Mouse (Mus musculus): ENCODE data around the gene Ak4. TPM values are rescaled to one million over a fixed set of nuclear protein-coding genes. Genes with fewer than 3 reads are reported as not detected.

The Ak4 gene
- polyA plus RNA-seq, 2 experiments: 5.8 to 17.9 TPM

DNA sequence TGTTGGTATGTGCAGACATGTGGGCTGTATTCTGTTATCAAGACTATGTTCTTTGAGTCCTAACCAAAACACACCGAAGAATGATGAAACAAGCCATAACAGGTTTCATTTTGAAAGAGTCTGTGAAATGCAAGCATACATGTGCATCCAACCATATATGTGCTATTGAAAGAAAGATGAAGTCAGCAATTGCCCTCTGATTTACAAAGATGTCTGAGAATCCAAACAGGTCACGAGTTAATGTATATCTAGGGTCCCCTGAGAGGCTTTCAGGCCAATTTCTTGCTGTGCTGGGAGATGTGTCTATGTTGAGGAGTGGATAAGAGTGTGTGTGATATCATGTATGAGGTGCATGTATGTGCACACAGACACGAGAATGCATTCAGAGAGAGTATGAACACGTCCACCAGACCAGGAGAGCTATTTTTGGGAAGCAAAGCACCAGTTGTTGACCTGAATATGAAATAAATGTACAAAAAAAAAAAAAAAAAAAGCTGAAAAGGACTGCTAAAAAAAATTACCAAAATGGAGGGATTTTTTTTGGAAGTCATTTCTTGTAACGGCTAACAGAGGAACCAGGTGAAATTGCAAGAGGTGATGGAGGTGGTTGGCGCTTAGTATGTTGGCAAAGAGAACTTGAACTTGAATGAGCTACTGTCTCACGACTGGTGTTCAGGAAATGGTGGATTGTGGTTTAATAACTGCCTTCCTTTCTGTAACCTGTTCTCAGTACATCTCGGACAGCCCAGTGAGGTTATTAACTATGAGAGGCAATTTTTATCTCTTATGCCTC is 91.2 kb downstream of the Ak4 start:
- 77% methylated on average over 8 of the region's 8 CpGs for whole genome bisulfite sequencing
- DNase-seq (ENCODE audit: low spot score) (no peak), ATAC-seq (ENCODE audit: low FRiP score, low read depth) (no peak)
- no peak overlapping the region for H3K9ac ChIP-seq (ENCODE audit: low read depth, low read length, severe bottlenecking)
- no peak for TF ChIP-seq POLR2A (IDR thresholded peaks at IDR 0.05; ENCODE audit: borderline replicate concordance, extremely low read depth, insufficient read depth, insufficient read length)
- no peak overlapping the region for H3K4me3 ChIP-seq (replicated peaks; ENCODE audit: low read length)
- H3K4me2 ChIP-seq (replicated peaks; ENCODE audit: low read depth, low read length, severe bottlenecking): no peak overlapping the region
- peaks cover 12% of the 10 kb centered on the region for H3K4me1 ChIP-seq (ENCODE audit: control insufficient read depth, insufficient read depth, low read length)
- H3K36me3 ChIP-seq (ENCODE audit: control insufficient read depth, insufficient read depth, low read length): no peaks in the 10 kb centered on the region
- H3K27ac ChIP-seq (replicated peaks; ENCODE audit: low read depth, low read length): no peak overlapping the region
- peaks cover 11% of the 10 kb centered on the region; the same call in 1 of the 2 replicates for H3K27me3 ChIP-seq (ENCODE audit: control insufficient read depth, insufficient read depth, low read length)
- no peaks in the 10 kb centered on the region for H3K9me3 ChIP-seq (ENCODE audit: control insufficient read depth, low read length)

DNA sequence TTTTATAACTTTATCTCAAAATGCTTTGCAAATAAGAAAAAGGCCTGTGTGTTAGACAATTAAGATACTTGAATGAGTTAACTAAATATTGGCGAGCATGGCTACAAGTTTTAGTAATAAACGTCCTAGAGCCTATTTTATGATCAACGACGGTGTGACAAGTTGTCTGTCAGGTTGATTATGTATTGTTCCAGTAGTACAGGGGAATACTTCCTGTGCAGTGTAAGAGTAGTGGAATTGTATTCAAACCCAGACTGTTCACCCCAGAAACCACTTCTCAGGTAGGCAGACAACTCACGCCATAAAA is 91.8 kb downstream of the Ak4 start:
- Histone ChIP-seq H3K9ac (ENCODE audit: low read depth, low read length, severe bottlenecking) (no peak overlapping the region), H3K27me3 (ENCODE audit: control insufficient read depth, insufficient read depth, low read length) (peaks cover 11% of the 10 kb centered on the region; the same call in 1 of the 2 replicates), H3K4me1 (ENCODE audit: control insufficient read depth, insufficient read depth, low read length) (peaks cover 12% of the 10 kb centered on the region), H3K4me3 (replicated peaks; ENCODE audit: low read length) (no peak overlapping the region), H3K36me3 (ENCODE audit: control insufficient read depth, insufficient read depth, low read length) (no peaks in the 10 kb centered on the region), H3K4me2 (replicated peaks; ENCODE audit: low read depth, low read length, severe bottlenecking) (no peak overlapping the region), H3K27ac (replicated peaks; ENCODE audit: low read depth, low read length) (no peak overlapping the region), H3K9me3 (ENCODE audit: control insufficient read depth, low read length) (no peaks in the 10 kb centered on the region)
- DNase-seq (ENCODE audit: low spot score) (no peak), ATAC-seq (ENCODE audit: low FRiP score, low read depth) (no peak)
- TF ChIP-seq POLR2A (IDR thresholded peaks at IDR 0.05; ENCODE audit: borderline replicate concordance, extremely low read depth, insufficient read depth, insufficient read length): no peak
- 59% methylated on average over 5 of the region's 5 CpGs for WGBS

DNA sequence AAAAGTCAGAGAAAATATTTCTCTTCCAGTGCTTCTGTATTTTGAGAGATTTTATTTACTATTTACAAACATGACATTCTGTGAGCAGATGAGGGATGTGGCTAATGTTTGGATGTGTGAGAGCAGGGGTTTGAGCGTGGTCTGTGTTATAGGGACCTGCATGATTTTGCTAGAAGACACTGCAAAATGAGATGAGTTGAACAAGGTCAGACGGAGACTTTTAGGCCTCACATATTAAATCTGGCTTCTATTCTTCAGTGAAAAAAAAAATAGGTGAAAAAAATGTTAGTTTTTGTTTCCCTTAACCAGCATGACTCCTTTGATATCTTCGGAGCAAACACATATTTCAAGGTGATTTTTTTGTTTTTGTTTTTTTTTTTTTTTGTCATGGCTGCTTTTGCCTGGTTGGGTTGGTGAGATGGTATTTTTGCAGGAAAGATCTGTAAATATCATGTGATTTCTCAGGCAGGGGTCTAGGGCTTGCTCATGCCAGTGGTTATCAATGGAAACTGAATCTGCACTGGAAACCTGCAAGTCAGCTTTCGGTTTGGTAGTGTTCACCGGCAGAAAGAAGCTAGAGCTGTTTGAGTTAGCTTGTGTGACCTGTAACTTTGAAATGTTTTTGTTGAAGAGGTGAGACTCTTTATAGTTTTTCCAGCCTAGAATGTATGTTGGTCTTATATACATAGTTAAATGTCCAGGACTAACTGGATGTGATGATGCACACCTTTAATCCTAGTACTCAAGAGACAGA is 92.9 kb downstream of the Ak4 start:
- H3K9me3 ChIP-seq (ENCODE audit: control insufficient read depth, low read length): no peaks in the 10 kb centered on the region
- DNase-seq (ENCODE audit: low spot score): no peak
- H3K27me3 ChIP-seq (ENCODE audit: control insufficient read depth, insufficient read depth, low read length): peaks cover 11% of the 10 kb centered on the region; the same call in 1 of the 2 replicates
- H3K4me2 ChIP-seq (replicated peaks; ENCODE audit: low read depth, low read length, severe bottlenecking): no peak overlapping the region
- no peak for TF ChIP-seq POLR2A (IDR thresholded peaks at IDR 0.05; ENCODE audit: borderline replicate concordance, extremely low read depth, insufficient read depth, insufficient read length)
- no peak overlapping the region for H3K4me3 ChIP-seq (replicated peaks; ENCODE audit: low read length)
- H3K27ac ChIP-seq (replicated peaks; ENCODE audit: low read depth, low read length): no peak overlapping the region
- H3K36me3 ChIP-seq (ENCODE audit: control insufficient read depth, insufficient read depth, low read length): no peaks in the 10 kb centered on the region
- peaks cover 12% of the 10 kb centered on the region for H3K4me1 ChIP-seq (ENCODE audit: control insufficient read depth, insufficient read depth, low read length)
- no peak for ATAC-seq (ENCODE audit: low FRiP score, low read depth)
- H3K9ac ChIP-seq (ENCODE audit: low read depth, low read length, severe bottlenecking): no peak overlapping the region
- WGBS: 87% methylated on average over 5 of the region's 5 CpGs

DNA sequence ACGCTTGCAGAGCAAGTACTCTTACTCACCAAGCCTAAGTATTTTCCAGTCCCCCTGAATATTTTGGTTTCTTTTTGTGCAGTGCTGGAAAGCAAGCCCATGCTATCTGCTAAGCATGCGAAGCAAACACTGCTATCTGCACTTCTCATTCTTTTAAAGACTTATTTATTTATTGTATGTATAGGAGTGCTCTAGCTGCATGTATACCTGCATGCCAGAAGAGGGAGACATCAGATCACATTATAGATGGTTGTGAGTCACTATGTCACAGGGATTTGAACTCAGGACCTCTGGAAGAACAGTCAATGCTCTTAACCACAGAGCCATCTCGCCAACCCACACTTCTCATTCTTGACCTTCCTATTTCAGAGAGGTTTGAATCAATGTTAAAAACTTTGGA is 94.2 kb downstream of the Ak4 start:
- no peak for ATAC-seq (ENCODE audit: low FRiP score, low read depth)
- 93% methylated on average over 3 of the region's 3 CpGs for WGBS
- Histone ChIP-seq H3K4me1 (ENCODE audit: control insufficient read depth, insufficient read depth, low read length) (peaks cover 12% of the 10 kb centered on the region), H3K36me3 (ENCODE audit: control insufficient read depth, insufficient read depth, low read length) (no peaks in the 10 kb centered on the region), H3K4me3 (replicated peaks; ENCODE audit: low read length) (no peak overlapping the region), H3K27ac (replicated peaks; ENCODE audit: low read depth, low read length) (no peak overlapping the region), H3K9me3 (ENCODE audit: control insufficient read depth, low read length) (no peaks in the 10 kb centered on the region), H3K4me2 (replicated peaks; ENCODE audit: low read depth, low read length, severe bottlenecking) (no peak overlapping the region), H3K27me3 (ENCODE audit: control insufficient read depth, insufficient read depth, low read length) (peaks cover 11% of the 10 kb centered on the region; the same call in 1 of the 2 replicates), H3K9ac (ENCODE audit: low read depth, low read length, severe bottlenecking) (no peak overlapping the region)
- DNase-seq (ENCODE audit: low spot score): no peak
- no peak for TF ChIP-seq POLR2A (IDR thresholded peaks at IDR 0.05; ENCODE audit: borderline replicate concordance, extremely low read depth, insufficient read depth, insufficient read length)

DNA sequence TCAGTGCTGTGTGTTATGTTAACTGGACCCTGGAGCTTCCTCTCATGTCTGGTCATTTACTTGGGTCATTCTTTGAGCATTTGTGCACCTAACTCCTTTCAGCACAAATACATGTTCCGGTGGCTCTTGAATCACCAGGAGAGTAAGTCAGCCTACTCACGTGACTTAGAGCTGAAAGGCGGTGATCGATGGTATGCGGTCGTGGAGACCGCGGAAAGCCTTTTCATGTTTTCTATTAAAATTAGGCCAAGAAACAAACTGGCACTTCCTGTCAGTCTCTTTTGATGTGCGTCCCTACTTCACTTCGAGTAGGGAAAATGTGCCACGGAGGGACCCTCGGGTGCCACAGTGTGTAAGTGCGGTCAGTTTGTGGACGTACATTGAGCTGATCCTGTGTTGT is 96.8 kb downstream of the Ak4 start:
- no peak for TF ChIP-seq POLR2A (IDR thresholded peaks at IDR 0.05; ENCODE audit: borderline replicate concordance, extremely low read depth, insufficient read depth, insufficient read length)
- no peaks in the 10 kb centered on the region for H3K9me3 ChIP-seq (ENCODE audit: control insufficient read depth, low read length)
- no peak overlapping the region for H3K4me3 ChIP-seq (replicated peaks; ENCODE audit: low read length)
- no peaks in the 10 kb centered on the region for H3K4me1 ChIP-seq (ENCODE audit: control insufficient read depth, insufficient read depth, low read length)
- no peak overlapping the region for H3K27ac ChIP-seq (replicated peaks; ENCODE audit: low read depth, low read length)
- no peaks in the 10 kb centered on the region for H3K36me3 ChIP-seq (ENCODE audit: control insufficient read depth, insufficient read depth, low read length)
- no peak overlapping the region for H3K4me2 ChIP-seq (replicated peaks; ENCODE audit: low read depth, low read length, severe bottlenecking)
- H3K9ac ChIP-seq (ENCODE audit: low read depth, low read length, severe bottlenecking): no peak overlapping the region
- 92% methylated on average over 14 of the region's 14 CpGs for WGBS
- ATAC-seq (ENCODE audit: low FRiP score, low read depth) (no peak), DNase-seq (ENCODE audit: low spot score) (no peak)
- no peaks in the 10 kb centered on the region for H3K27me3 ChIP-seq (ENCODE audit: control insufficient read depth, insufficient read depth, low read length)

Other genes with a start within 250 kb of the Ak4 start
- 50.0 and 59.7 TPM in 2 replicates for gene Jak1, start 154.0 kb upstream of the Ak4 start, polyA plus RNA-seq (2012; rRNA removed)
- 105 and 111 TPM in 2 replicates for gene Jak1, start 154.0 kb upstream of the Ak4 start, polyA plus RNA-seq (2014; fragmentation: Nextera tagmentation; extraction: Ambion mirVana)
- gene Dnajc6, start 77.4 kb downstream of the Ak4 start, polyA plus RNA-seq (2012; rRNA removed): 0.82 and 0.85 TPM in 2 replicates
- 0.53 and 0.98 TPM in 2 replicates for gene Dnajc6, start 77.4 kb downstream of the Ak4 start, polyA plus RNA-seq (2014; fragmentation: Nextera tagmentation; extraction: Ambion mirVana)
- gene Leprot, start 228.4 kb downstream of the Ak4 start, polyA plus RNA-seq (2012; rRNA removed): 98.6 and 104 TPM in 2 replicates
- 102 and 111 TPM in 2 replicates for gene Leprot, start 228.4 kb downstream of the Ak4 start, polyA plus RNA-seq (2014; fragmentation: Nextera tagmentation; extraction: Ambion mirVana)

Data from limb, embryonic 14.5 days (tissue).